Mouse (Mus musculus) erythroblast, embryonic 14.5 days (primary cell): Measurements from ENCODE around the gene Eif2ak4. TPM values are rescaled to one million over a fixed set of nuclear protein-coding genes. Genes with fewer than 3 reads are reported as not detected.

ENCODE experiments used
- H3K27me3 ChIP-seq: 2 replicates; pipeline ENCODE4 v1.6.1; 2012; ENCODE audit warnings: inconsistent platforms; ENCODE audit not compliant: control insufficient read depth
- H3K36me3 ChIP-seq: 2 replicates; pipeline ENCODE4 v1.6.1; 2012; ENCODE audit warnings: mild to moderate bottlenecking, inconsistent platforms; ENCODE audit not compliant: control insufficient read depth
- H3K4me1 ChIP-seq: 2 replicates; pipeline ENCODE4 v1.6.1; 2012; ENCODE audit warnings: inconsistent platforms; ENCODE audit not compliant: control insufficient read depth
- H3K4me3 ChIP-seq: replicated peaks from 2 replicates; pipeline ENCODE3; 2012; ENCODE audit warnings: moderate library complexity, mild to moderate bottlenecking, inconsistent platforms
- H3K9me3 ChIP-seq: 2 replicates; pipeline ENCODE4 v1.6.1; 2012; ENCODE audit warnings: low read length, inconsistent platforms, mixed read lengths; ENCODE audit not compliant: control insufficient read depth
- GATA1 ChIP-seq: IDR thresholded peaks from 2 replicates; pipeline ENCODE4 v1.6.1; 2012; ENCODE audit warnings: low read length, inconsistent platforms, mixed read lengths
- TAL1 ChIP-seq: IDR thresholded peaks from 3 replicates; pipeline ENCODE4 v1.6.1; 2012; ENCODE audit warnings: low read length, inconsistent platforms, mixed read lengths
- polyA plus RNA-seq: library from polyadenylated mRNA; stranded (reverse); fragments of >175 nt; gene quantifications from 2 replicates; pipeline ENCODE4 v1.2.3, GENCODE M21; 2012

Eif2ak4 gene
- polyA plus RNA-seq, 1 experiment, result 0.24 TPM

GRCm38 (mm10) chr2:118399751-118400150 is 11.3 kb downstream of the Eif2ak4 start:
- Histone ChIP-seq H3K4me1 (no peaks in the 10 kb centered on the region), H3K9me3 (no peaks in the 10 kb centered on the region), H3K27me3 (no peaks in the 10 kb centered on the region), H3K4me3 (no peak overlapping the region), H3K36me3 (peaks cover 8% of the 10 kb centered on the region)
- TF ChIP-seq TAL1 (no peak), GATA1 (no peak)

GRCm38 (mm10) chr2:118401834-118402727 is 13.7 kb downstream of the Eif2ak4 start:
- TF ChIP-seq GATA1 (no peak), TAL1 (no peak)
- Histone ChIP-seq H3K4me3 (no peak overlapping the region), H3K4me1 (no peaks in the 10 kb centered on the region), H3K9me3 (no peaks in the 10 kb centered on the region), H3K36me3 (peaks cover 15% of the 10 kb centered on the region), H3K27me3 (no peaks in the 10 kb centered on the region)

DNA sequence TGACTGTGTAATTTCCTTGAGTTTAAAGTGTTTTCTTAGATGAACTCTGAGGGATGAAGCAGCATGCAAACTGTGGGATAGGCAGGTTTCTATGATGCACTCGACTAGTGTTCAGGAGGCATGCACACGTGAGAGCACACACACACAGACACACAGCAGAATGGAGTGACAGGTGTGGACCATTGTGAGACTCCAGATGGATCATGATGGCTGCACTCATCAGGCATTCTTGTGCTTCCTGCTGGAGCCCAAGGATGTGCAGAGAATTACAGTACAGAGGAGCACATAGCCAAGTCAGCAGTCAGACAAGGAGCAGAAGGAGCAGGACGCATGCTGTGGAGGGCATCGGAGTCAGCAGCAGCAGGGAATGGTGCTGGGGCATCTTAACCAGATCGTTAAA is 15.9 kb downstream of the Eif2ak4 start:
- H3K4me3 ChIP-seq, result no peak overlapping the region
- TF ChIP-seq TAL1, result no peak
- no peak for TF ChIP-seq GATA1
- no peaks in the 10 kb centered on the region for H3K4me1 ChIP-seq
- peaks cover 25% of the 10 kb centered on the region for H3K36me3 ChIP-seq
- H3K27me3 ChIP-seq, result no peaks in the 10 kb centered on the region
- H3K9me3 ChIP-seq, result no peaks in the 10 kb centered on the region

DNA sequence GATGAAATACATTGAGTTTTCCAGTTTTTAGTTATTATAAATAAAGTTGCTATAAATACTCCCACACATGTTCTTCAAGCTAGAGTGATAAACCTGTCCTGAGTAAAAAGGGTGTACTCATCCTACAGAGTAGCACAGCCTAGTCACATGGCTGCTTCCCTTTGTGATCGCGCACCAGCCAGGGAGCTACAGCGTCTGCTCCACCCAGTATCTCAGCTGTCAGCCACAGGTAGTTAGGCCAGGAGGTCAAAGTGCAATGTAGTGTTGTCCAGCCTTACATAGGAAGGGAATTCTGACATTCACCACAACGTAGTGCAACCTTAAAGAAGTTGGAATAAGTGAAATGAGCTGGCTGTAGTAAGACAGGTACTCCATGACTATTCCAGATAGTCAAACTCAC is 17.1 kb downstream of the Eif2ak4 start:
- no peak for TF ChIP-seq GATA1
- no peak for TF ChIP-seq TAL1
- H3K4me3 ChIP-seq, result no peak overlapping the region

GRCm38 (mm10) chr2:118406811-118407210 is 18.4 kb downstream of the Eif2ak4 start:
- Histone ChIP-seq H3K4me3 (no peak overlapping the region), H3K9me3 (no peaks in the 10 kb centered on the region), H3K27me3 (no peaks in the 10 kb centered on the region), H3K4me1 (no peaks in the 10 kb centered on the region), H3K36me3 (peaks cover 31% of the 10 kb centered on the region)
- no peak for TF ChIP-seq TAL1

More for the DNA sequence above, 17.1 kb downstream of the Eif2ak4 start:
- no peaks in the 10 kb centered on the region for H3K9me3 ChIP-seq
- H3K27me3 ChIP-seq, result no peaks in the 10 kb centered on the region
- peaks cover 30% of the 10 kb centered on the region for H3K36me3 ChIP-seq
- H3K4me1 ChIP-seq, result no peaks in the 10 kb centered on the region

- TF ChIP-seq TAL1 (no peak), GATA1 (no peak)
- Histone ChIP-seq H3K36me3 (peaks cover 44% of the 10 kb centered on the region), H3K9me3 (no peaks in the 10 kb centered on the region), H3K4me1 (no peaks in the 10 kb centered on the region), H3K27me3 (no peaks in the 10 kb centered on the region), H3K4me3 (no peak overlapping the region)
Observed at GRCm38 (mm10) chr2:118408336-118408895, 20.0 kb downstream of the Eif2ak4 start.

DNA sequence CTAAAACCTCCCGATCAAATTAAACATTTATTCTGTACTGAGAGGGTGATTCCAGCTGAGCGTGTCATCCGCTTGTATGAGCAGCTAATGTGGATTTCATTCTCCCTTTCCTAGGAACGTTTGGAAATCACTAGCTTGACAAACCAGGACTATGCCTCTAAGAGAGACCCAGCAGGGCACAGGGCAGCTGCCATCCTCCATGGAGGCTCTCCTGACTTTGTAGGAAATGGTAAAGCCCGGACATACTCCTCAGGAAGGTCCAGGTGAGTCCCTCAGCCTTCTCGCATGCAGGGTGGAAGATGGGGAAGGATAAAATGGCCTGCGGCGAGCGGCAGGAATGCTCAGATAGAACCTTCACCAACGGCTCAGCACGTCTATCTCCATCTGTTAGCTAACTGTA is 24.4 kb downstream of the Eif2ak4 start:
- H3K4me1 ChIP-seq, result no peaks in the 10 kb centered on the region
- H3K9me3 ChIP-seq, result no peaks in the 10 kb centered on the region
- no peaks in the 10 kb centered on the region for H3K27me3 ChIP-seq
- no peak for TF ChIP-seq GATA1
- TF ChIP-seq TAL1, result no peak
- H3K4me3 ChIP-seq, result no peak overlapping the region
- peaks cover 58% of the 10 kb centered on the region for H3K36me3 ChIP-seq

GRCm38 (mm10) chr2:118415601-118416355 is 27.4 kb downstream of the Eif2ak4 start:
- Histone ChIP-seq H3K4me1 (no peaks in the 10 kb centered on the region), H3K27me3 (no peaks in the 10 kb centered on the region), H3K36me3 (peaks cover 62% of the 10 kb centered on the region), H3K9me3 (no peaks in the 10 kb centered on the region), H3K4me3 (no peak overlapping the region)
- no peak for TF ChIP-seq GATA1
- TF ChIP-seq TAL1, result no peak

DNA sequence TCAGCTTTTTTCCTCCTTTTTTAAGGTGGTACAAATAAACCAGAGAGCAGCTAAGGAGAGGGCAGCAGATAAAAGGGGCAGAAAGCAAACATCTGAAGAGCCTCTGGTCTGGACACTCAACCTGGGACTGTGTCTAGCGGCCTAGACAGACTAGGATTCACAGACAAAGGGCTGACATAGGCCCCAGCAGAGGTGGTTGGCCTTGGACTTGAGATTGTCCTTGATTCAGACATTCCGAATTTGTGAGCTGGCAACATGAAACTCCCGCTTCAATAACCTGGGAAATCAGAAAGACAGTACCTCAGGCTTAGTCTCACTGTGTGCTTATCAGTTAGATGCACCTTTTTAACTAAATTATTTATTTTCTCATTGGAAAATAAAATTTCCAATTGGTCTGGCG is 29.7 kb downstream of the Eif2ak4 start:
- Histone ChIP-seq H3K4me1 (no peaks in the 10 kb centered on the region), H3K9me3 (no peaks in the 10 kb centered on the region), H3K36me3 (peaks cover 59% of the 10 kb centered on the region), H3K27me3 (no peaks in the 10 kb centered on the region), H3K4me3 (no peak overlapping the region)
- TF ChIP-seq TAL1 (no peak), GATA1 (no peak)
